Mouse (Mus musculus): Measurements from ENCODE around the gene Nme1.

- TF ChIP-seq CTCF (IDR thresholded peaks at IDR 0.05; ENCODE audit: borderline replicate concordance, control insufficient read depth, extremely low read depth, insufficient read depth, low read length, poor library complexity) (no peak), POLR2A (IDR thresholded peaks at IDR 0.05; ENCODE audit: control insufficient read depth, extremely low read depth, insufficient read depth, low read length, poor library complexity) (no peak)
These were observed 20.2 kb upstream of the Nme1 start for GRCm38 (mm10) chr11:93988328-93989062.

Measured in thymus, adult 2 months (tissue).